Mouse (Mus musculus) embryonic facial prominence, embryonic 12.5 days (tissue): Measurements from ENCODE around the gene Copg2. TPM values are rescaled to one million over a fixed set of nuclear protein-coding genes. Genes with fewer than 3 reads are reported as not detected.

Experiments
- ATAC-seq: fragments of 200-750 bp; cut with Nextera tagmentation; 2 replicates; pipeline ENCODE4 v1.8.0; 2017; ENCODE audit not compliant: insufficient number of reproducible peaks, insufficient read depth, low FRiP score, low TSS enrichment
- H3K27ac ChIP-seq: fragments of 300-500 bp; sonication (generic); 2 replicates; pipeline ENCODE4 v1.5.1; 2016; ENCODE audit warnings: mild to moderate bottlenecking
- H3K27me3 ChIP-seq: fragments of 300-500 bp; sonication (generic); 2 replicates; pipeline ENCODE4 v1.6.1; 2016; ENCODE audit warnings: mild to moderate bottlenecking, moderate library complexity
- H3K36me3 ChIP-seq: fragments of 300-500 bp; sonication (generic); 2 replicates; pipeline ENCODE4 v1.6.1; 2016; ENCODE audit warnings: mild to moderate bottlenecking
- H3K4me1 ChIP-seq: fragments of 300-500 bp; sonication (generic); 2 replicates; pipeline ENCODE4 v1.6.1; 2016
- H3K4me2 ChIP-seq: fragments of 300-500 bp; sonication (generic); replicated peaks from 2 replicates; pipeline ENCODE4 v1.6.1; 2016; ENCODE audit warnings: mild to moderate bottlenecking, moderate library complexity
- H3K4me3 ChIP-seq: fragments of 300-500 bp; sonication (generic); 2 replicates; pipeline ENCODE4 v1.5.1; 2016; ENCODE audit warnings: mild to moderate bottlenecking
- H3K9ac ChIP-seq: fragments of 300-500 bp; sonication (generic); 2 replicates; pipeline ENCODE4 v1.6.1; 2016; ENCODE audit warnings: mild to moderate bottlenecking, moderate library complexity
- H3K9me3 ChIP-seq: fragments of 300-500 bp; sonication (generic); 2 replicates; pipeline ENCODE4 v1.6.1; 2016; ENCODE audit warnings: mild to moderate bottlenecking, moderate library complexity
- WGBS: fragments of 180-500 bp; shearing (Covaris S2); methylation state at CpG from one replicate; pipeline ENCODE4 v1.1.7; 2016; 5-methylcytosine and 5-hydroxymethylcytosine counted together
- microRNA counts: library from miRNA; unstranded; fragments of <30 nt; microRNA quantifications from one replicate; lab custom pipeline; 2017
- microRNA-seq: library from miRNA; unstranded; fragments of <30 nt; microRNA quantifications from one replicate; pipeline ENCODE4, GENCODE M21; 2017
- polyA plus RNA-seq: library from polyadenylated mRNA; unstranded; fragments of >200 nt; fragmentation: Nextera tagmentation; extraction: Ambion mirVana; gene quantifications from 2 replicates; pipeline ENCODE4 v1.2.1, GENCODE M21; 2016

Copg2 gene
- polyA plus RNA-seq, 1 experiment from 2014 or later: 21.5 TPM

- H3K4me3 ChIP-seq: no peak overlapping the region
- H3K27ac ChIP-seq: 0 out of 2 replicates have a peak overlapping the region, but pooled peaks have one; percentile 11
- H3K27me3 ChIP-seq: no peaks in the 10 kb centered on the region
- no peak overlapping the region for H3K4me2 ChIP-seq
- WGBS: 25% methylated on average over 6 of the region's 6 CpGs
- H3K9ac ChIP-seq: no peak overlapping the region
- H3K36me3 ChIP-seq: no peaks in the 10 kb centered on the region
- peaks cover 17% of the 10 kb centered on the region; the same call in 1 of the 2 replicates for H3K4me1 ChIP-seq
- no peaks in the 10 kb centered on the region for H3K9me3 ChIP-seq
- no peak for ATAC-seq
These were observed 187.5 kb downstream of the Copg2 start for GRCm38 (mm10) chr6:30709115-30709514.

- Histone ChIP-seq H3K4me2 (no peak overlapping the region), H3K4me3 (no peak overlapping the region), H3K27ac (peak overlapping the region; percentile 73), H3K36me3 (no peaks in the 10 kb centered on the region), H3K4me1 (peaks cover 13% of the 10 kb centered on the region), H3K9ac (no peak overlapping the region), H3K27me3 (no peaks in the 10 kb centered on the region), H3K9me3 (no peaks in the 10 kb centered on the region)
- 80% methylated on average over 9 of the region's 9 CpGs for WGBS
- ATAC-seq: 0 out of 2 replicates have a peak, but pooled peaks have one; percentile 32
These were observed 192.5 kb downstream of the Copg2 start for GRCm38 (mm10) chr6:30703977-30704602.

- Histone ChIP-seq H3K27ac (peak overlapping the region; percentile 73; the same call in 1 of the 2 replicates), H3K9me3 (no peaks in the 10 kb centered on the region), H3K27me3 (no peaks in the 10 kb centered on the region), H3K36me3 (no peaks in the 10 kb centered on the region), H3K4me2 (no peak overlapping the region), H3K4me3 (no peak overlapping the region), H3K9ac (no peak overlapping the region), H3K4me1 (peaks cover 12% of the 10 kb centered on the region)
- WGBS: 72% methylated on average over 6 of the region's 6 CpGs
- ATAC-seq: no peak
These were observed 193.1 kb downstream of the Copg2 start for GRCm38 (mm10) chr6:30703476-30703875.

- peaks cover 12% of the 10 kb centered on the region for H3K4me1 ChIP-seq
- no peaks in the 10 kb centered on the region for H3K27me3 ChIP-seq
- H3K27ac ChIP-seq: peak overlapping the region; percentile 73; the same call in 1 of the 2 replicates
- 54% methylated on average over 6 of the region's 6 CpGs for WGBS
- ATAC-seq: no peak
- H3K9ac ChIP-seq: no peak overlapping the region
- H3K36me3 ChIP-seq: no peaks in the 10 kb centered on the region
- H3K9me3 ChIP-seq: no peaks in the 10 kb centered on the region
- H3K4me3 ChIP-seq: no peak overlapping the region
- H3K4me2 ChIP-seq: no peak overlapping the region
These were observed 193.7 kb downstream of the Copg2 start for GRCm38 (mm10) chr6:30702881-30703280.

- H3K4me3 ChIP-seq: no peak overlapping the region
- peak overlapping the region; percentile 43 for H3K27ac ChIP-seq
- H3K27me3 ChIP-seq: no peaks in the 10 kb centered on the region
- H3K9me3 ChIP-seq: no peaks in the 10 kb centered on the region
- H3K36me3 ChIP-seq: no peaks in the 10 kb centered on the region
- no peak overlapping the region for H3K4me2 ChIP-seq
- ATAC-seq: no peak
- 34% methylated on average over 6 of the region's 6 CpGs for WGBS
- H3K9ac ChIP-seq: no peak overlapping the region
- peaks cover 15% of the 10 kb centered on the region for H3K4me1 ChIP-seq
These were observed 196.4 kb downstream of the Copg2 start for GRCm38 (mm10) chr6:30700182-30700581.

- Histone ChIP-seq H3K4me1 (peaks cover 16% of the 10 kb centered on the region), H3K9ac (no peak overlapping the region), H3K36me3 (no peaks in the 10 kb centered on the region), H3K9me3 (no peaks in the 10 kb centered on the region), H3K4me2 (no peak overlapping the region), H3K27ac (peak overlapping the region; percentile 73), H3K4me3 (no peak overlapping the region), H3K27me3 (no peaks in the 10 kb centered on the region)
- WGBS: 90% methylated on average over 4 of the region's 4 CpGs
- no peak for ATAC-seq
These were observed 198.6 kb downstream of the Copg2 start for GRCm38 (mm10) chr6:30698036-30698435.

MicroRNAs encoded within 50 kb of the gene (microRNA counts, 519-probe panel; counts per million panel counts)
- microRNA mmu-miR-335-3p (lab: Ali Mortazavi, UCI) (3,780 counts per million, percentile 75 among the panel's probes with 10 or more counts), microRNA mmu-miR-335-5p (lab: Ali Mortazavi, UCI) (7,515 counts per million, percentile 98 among the panel's probes with 10 or more counts)

Small RNA genes lying within 50 kb of the gene (microRNA-seq; reads per million reads assigned to microRNA genes)
- gene Mir335: 76,609 reads per million, percentile 100 among the genes with 10 or more reads in this experiment

Other genes with a start within 250 kb of the Copg2 start
- 23.8 and 26.3 TPM in 2 replicates for gene Cep41, start 203.0 kb downstream of the Copg2 start, polyA plus RNA-seq
- 1,207 and 1,222 TPM in 2 replicates for gene Mest, start 173.2 kb downstream of the Copg2 start, polyA plus RNA-seq
- 0.39 TPM in 1 of 2 replicates, not detected in the other for gene Tsga13, start 18.8 kb upstream of the Copg2 start, polyA plus RNA-seq
- 4.6 and 4.8 TPM in 2 replicates for gene Klf14, start 62.3 kb upstream of the Copg2 start, polyA plus RNA-seq